Mouse (Mus musculus): ENCODE results near the gene Slc25a16.

GRCm38 (mm10) chr10:62891025-62891424, 29.4 kb upstream of the Slc25a16 start:
- TF ChIP-seq UBTF (IDR thresholded peaks at IDR 0.05; ENCODE audit: borderline replicate concordance, insufficient read depth, low read depth, low read length) (no peak), POLR2A (IDR thresholded peaks at IDR 0.05; ENCODE audit: control insufficient read depth in 1 of 2, insufficient read depth in 1 of 2, low read depth in 1 of 2, low read length in 2 of 2, poor library complexity in 1 of 2) (no peak), CTCF (IDR thresholded peaks at IDR 0.05 in 2 of 3, conservative IDR thresholded peaks at IDR 0.05 in 1 of 3; ENCODE audit: control insufficient read depth in 1 of 3, insufficient read depth in 1 of 3, low read depth in 2 of 3, low read length in 3 of 3, poor library complexity in 1 of 3, severe bottlenecking in 1 of 3) (no peak), MYC (IDR thresholded peaks at IDR 0.05; ENCODE audit: low read depth, low read length) (no peak), MYB (IDR thresholded peaks at IDR 0.05; ENCODE audit: low read depth, low read length) (no peak), RAD21 (IDR thresholded peaks at IDR 0.05; ENCODE audit: low read depth, low read length) (no peak), MAFK (IDR thresholded peaks at IDR 0.05; ENCODE audit: borderline replicate concordance, low read depth, low read length) (no peak), SMC3 (IDR thresholded peaks at IDR 0.05; ENCODE audit: low read depth, low read length) (no peak), TAL1 (IDR thresholded peaks at IDR 0.05; ENCODE audit: low read length) (no peak), POLR2AphosphoS5 (IDR thresholded peaks at IDR 0.05; ENCODE audit: borderline replicate concordance, low read depth, low read length) (no peak), JUND (IDR thresholded peaks at IDR 0.05; ENCODE audit: low read depth, low read length) (no peak)
